Mouse (Mus musculus) neural tube, embryonic 15.5 days (tissue): ENCODE measurements around the gene Tuba1a. TPM values are rescaled to one million over a fixed set of nuclear protein-coding genes. Genes with fewer than 3 reads are reported as not detected.
"Not testable (repeated sequence)": the region's sequence is repeated elsewhere in the genome, so short reads cannot be mapped to it uniquely, and the experiment has no call there.

Source experiments
- ATAC-seq: fragments of 200-750 bp; cut with Nextera tagmentation; 2 replicates; pipeline ENCODE4 v1.8.0; 2017; ENCODE audit warnings: mild to moderate bottlenecking, moderate TSS enrichment, moderate library complexity; ENCODE audit not compliant: low FRiP score
- H3K27ac ChIP-seq: fragments of 300-500 bp; sonication (generic); replicated peaks from 2 replicates; pipeline ENCODE4 v1.5.1; 2015; ENCODE audit warnings: mild to moderate bottlenecking, inconsistent platforms
- H3K27me3 ChIP-seq: fragments of 300-500 bp; sonication (generic); replicated peaks from 2 replicates; pipeline ENCODE4 v1.6.1; 2015; ENCODE audit warnings: inconsistent platforms
- H3K36me3 ChIP-seq: fragments of 300-500 bp; sonication (generic); 2 replicates; pipeline ENCODE4 v1.6.1; 2015; ENCODE audit warnings: inconsistent platforms
- H3K4me1 ChIP-seq: fragments of 300-500 bp; sonication (generic); 2 replicates; pipeline ENCODE4 v1.6.1; 2015; ENCODE audit warnings: inconsistent platforms
- H3K4me2 ChIP-seq: fragments of 300-500 bp; sonication (generic); 2 replicates; pipeline ENCODE4 v1.6.1; 2015; ENCODE audit warnings: inconsistent platforms, mild to moderate bottlenecking, moderate library complexity
- H3K4me3 ChIP-seq: fragments of 300-500 bp; sonication (generic); replicated peaks from 2 replicates; pipeline ENCODE4 v1.5.1; 2015; ENCODE audit warnings: mild to moderate bottlenecking, inconsistent platforms
- H3K9ac ChIP-seq: fragments of 300-500 bp; sonication (generic); replicated peaks from 2 replicates; pipeline ENCODE4 v1.6.1; 2015; ENCODE audit warnings: mild to moderate bottlenecking, inconsistent platforms
- H3K9me3 ChIP-seq: fragments of 300-500 bp; sonication (generic); replicated peaks from 2 replicates; pipeline ENCODE4 v1.6.1; 2016; ENCODE audit warnings: inconsistent platforms
- WGBS: fragments of 180-500 bp; shearing (Covaris S2); methylation state at CpG from one replicate; pipeline ENCODE4 v1.1.7; 2015; ENCODE audit warnings: mixed read lengths; 5-methylcytosine and 5-hydroxymethylcytosine counted together
- polyA plus RNA-seq: library from polyadenylated mRNA; unstranded; fragments of >200 nt; fragmentation: Nextera tagmentation; extraction: Ambion mirVana; gene quantifications from 2 replicates; pipeline ENCODE4 v1.2.1, GENCODE M21; 2015

The Tuba1a gene
- polyA plus RNA-seq, 1 experiment from 2014 or later = 13,509 TPM

GRCm38 (mm10) chr15:98983431-98984081, 30.1 kb upstream of the Tuba1a start:
- no peaks in the 10 kb centered on the region for H3K36me3 ChIP-seq
- H3K27me3 ChIP-seq = no peaks in the 10 kb centered on the region
- peak overlapping the region; percentile 45 for H3K4me3 ChIP-seq
- WGBS = 12% methylated on average over 16 of the region's 16 CpGs
- ATAC-seq = peak; percentile 37; the same call in 1 of the 2 replicates
- H3K9ac ChIP-seq = peak overlapping the region; percentile 72
- no peaks in the 10 kb centered on the region for H3K9me3 ChIP-seq
- H3K27ac ChIP-seq = peak overlapping the region; percentile 98
- H3K4me1 ChIP-seq = peaks cover 64% of the 10 kb centered on the region
- peak overlapping the region; percentile 85 for H3K4me2 ChIP-seq

GRCm38 (mm10) chr15:98982100-98982499, 28.6 kb upstream of the Tuba1a start:
- peak overlapping the region; percentile 98 for H3K27ac ChIP-seq
- no peak for ATAC-seq
- no peak overlapping the region for H3K4me3 ChIP-seq
- H3K4me2 ChIP-seq = no peak overlapping the region
- no peaks in the 10 kb centered on the region for H3K36me3 ChIP-seq
- peaks cover 64% of the 10 kb centered on the region for H3K4me1 ChIP-seq
- WGBS = 51% methylated on average over 6 of the region's 6 CpGs
- H3K9ac ChIP-seq = no peak overlapping the region
- H3K9me3 ChIP-seq = no peaks in the 10 kb centered on the region
- no peaks in the 10 kb centered on the region for H3K27me3 ChIP-seq

- Histone ChIP-seq H3K9me3 (no peaks in the 10 kb centered on the region), H3K27me3 (no peaks in the 10 kb centered on the region), H3K4me2 (no peak overlapping the region), H3K9ac (no peak overlapping the region), H3K27ac (peak overlapping the region; percentile 60), H3K36me3 (no peaks in the 10 kb centered on the region), H3K4me1 (peaks cover 57% of the 10 kb centered on the region), H3K4me3 (no peak overlapping the region)
- WGBS = 44% methylated on average over 7 of the region's 7 CpGs
- ATAC-seq = no peak
Measured at GRCm38 (mm10) chr15:98980012-98980614, 26.6 kb upstream of the Tuba1a start.

- WGBS = 22% methylated on average over 20 of the region's 20 CpGs
- Histone ChIP-seq H3K9me3 (no peaks in the 10 kb centered on the region), H3K4me2 (peak overlapping the region; percentile 50), H3K4me3 (peak overlapping the region; percentile 16; the same call in 1 of the 2 replicates), H3K9ac (peak overlapping the region; percentile 21), H3K36me3 (no peaks in the 10 kb centered on the region), H3K27me3 (no peaks in the 10 kb centered on the region), H3K27ac (peak overlapping the region; percentile 86), H3K4me1 (peaks cover 56% of the 10 kb centered on the region)
- no peak for ATAC-seq
Measured at GRCm38 (mm10) chr15:98978409-98979172, 25.1 kb upstream of the Tuba1a start.

GRCm38 (mm10) chr15:98977759-98978408, 24.4 kb upstream of the Tuba1a start:
- peak overlapping the region; percentile 16; the same call in 1 of the 2 replicates for H3K4me3 ChIP-seq
- peak overlapping the region; percentile 86 for H3K27ac ChIP-seq
- WGBS = 23% methylated on average over 14 of the region's 14 CpGs
- peak; percentile 64; the same call in 1 of the 2 replicates for ATAC-seq
- H3K36me3 ChIP-seq = no peaks in the 10 kb centered on the region
- no peaks in the 10 kb centered on the region for H3K27me3 ChIP-seq
- peaks cover 57% of the 10 kb centered on the region for H3K4me1 ChIP-seq
- peak overlapping the region; percentile 50 for H3K4me2 ChIP-seq
- H3K9ac ChIP-seq = peak overlapping the region; percentile 21
- no peaks in the 10 kb centered on the region for H3K9me3 ChIP-seq

GRCm38 (mm10) chr15:98976763-98977758, 23.6 kb upstream of the Tuba1a start:
- Histone ChIP-seq H3K4me1 (peaks cover 57% of the 10 kb centered on the region), H3K9ac (peak overlapping the region; percentile 21), H3K27me3 (no peaks in the 10 kb centered on the region), H3K4me2 (peak overlapping the region; percentile 50), H3K36me3 (no peaks in the 10 kb centered on the region), H3K4me3 (0 out of 2 replicates have a peak overlapping the region, but pooled peaks have one; percentile 16), H3K9me3 (no peaks in the 10 kb centered on the region), H3K27ac (peak overlapping the region; percentile 86)
- WGBS = 54% methylated on average over 21 of the region's 21 CpGs
- ATAC-seq = no peak

GRCm38 (mm10) chr15:98973015-98973614, 19.6 kb upstream of the Tuba1a start:
- Histone ChIP-seq H3K4me2 (peak overlapping the region; percentile 7; the same call in 1 of the 2 replicates), H3K36me3 (no peaks in the 10 kb centered on the region), H3K4me1 (peaks cover 72% of the 10 kb centered on the region), H3K9me3 (no peaks in the 10 kb centered on the region), H3K27me3 (no peaks in the 10 kb centered on the region), H3K4me3 (no peak overlapping the region), H3K9ac (no peak overlapping the region), H3K27ac (peak overlapping the region; percentile 96)
- 42% methylated on average over 9 of the region's 9 CpGs for WGBS
- ATAC-seq = no peak

- H3K9me3 ChIP-seq, H3K36me3 ChIP-seq, H3K27me3 ChIP-seq: not testable (repeated sequence)
- Histone ChIP-seq H3K4me1 (peaks cover 61% of the 10 kb centered on the region), H3K27ac (peak overlapping the region; percentile 96), H3K4me3 (peak overlapping the region; percentile 15), H3K4me2 (peak overlapping the region; percentile 52), H3K9ac (peak overlapping the region; percentile 44; the same call in 1 of the 2 replicates)
- 41% methylated on average over 15 of the region's 15 CpGs for WGBS
- peak; percentile 45 for ATAC-seq
Measured at GRCm38 (mm10) chr15:98971576-98972320, 18.2 kb upstream of the Tuba1a start.

- 7% methylated on average over 4 of the region's 4 CpGs for WGBS
- Histone ChIP-seq H3K4me2 (peak overlapping the region; percentile 52), H3K27ac (peak overlapping the region; percentile 96), H3K9me3 (no peaks in the 10 kb centered on the region), H3K4me1 (peaks cover 60% of the 10 kb centered on the region), H3K27me3 (no peaks in the 10 kb centered on the region), H3K4me3 (peak overlapping the region; percentile 15), H3K9ac (peak overlapping the region; percentile 44), H3K36me3 (no peaks in the 10 kb centered on the region)
- ATAC-seq = peak; percentile 81
Measured at GRCm38 (mm10) chr15:98971111-98971510, 17.6 kb upstream of the Tuba1a start.
